Comparison of ENCODE assay signal across 24 mouse cellular contexts in the genomic region with DNA sequence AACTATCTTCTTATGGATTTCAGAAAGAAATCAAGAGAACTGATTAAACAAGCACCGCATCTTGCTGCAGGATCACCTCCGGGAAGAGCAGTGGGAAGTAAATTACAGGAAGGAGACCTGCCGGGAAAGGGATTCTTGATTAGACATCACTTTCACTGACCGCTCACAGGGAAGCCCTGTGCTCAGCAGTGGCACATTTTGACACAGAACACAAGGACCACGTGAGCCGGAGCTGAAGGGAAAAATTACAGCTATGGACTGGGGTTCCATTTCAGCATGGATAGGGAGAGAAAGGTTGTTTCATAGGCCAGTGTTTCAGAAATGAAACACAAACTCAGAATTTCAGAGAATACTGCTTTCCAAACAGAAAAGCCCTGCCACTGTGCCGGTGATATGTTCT.
DNase-seq lines count a peak whose midpoint lies in the region; ATAC-seq and TF ChIP-seq lines count a peak whose summit lies in the region.
"Had no signal": no experiment of that assay in that cellular context is flagged by ENCODE, and none has a peak within 500 bp of the region (broad histone marks: within the 10 kb centered on the region; RNA-seq: fewer than 3 reads in every experiment).

No protein-coding gene starts in this region.

- TF ChIP-seq CTCF in brain, embryonic 14.5 days (IDR thresholded peaks at IDR 0.05; ENCODE audit: borderline replicate concordance, extremely low read depth, insufficient read depth, insufficient read length): no peak

- peaks cover 5% of the 10 kb centered on the region; the same call in 1 of the 2 replicates for H3K4me1 ChIP-seq in forebrain, embryonic 11.5 days (replicated peaks; ENCODE audit: control insufficient read depth, insufficient read depth, low read length)
- H3K4me1 ChIP-seq in forebrain, embryonic 16.5 days (replicated peaks; ENCODE audit: control insufficient read depth, insufficient read depth, low read length): no peaks in the 10 kb centered on the region
- no peaks in the 10 kb centered on the region for H3K4me1 ChIP-seq in heart, embryonic 12.5 days (replicated peaks)
- no peaks in the 10 kb centered on the region for H3K4me1 ChIP-seq in midbrain, embryonic 14.5 days (ENCODE audit: control insufficient read depth, insufficient read depth, low read length)
- H3K4me1 ChIP-seq in midbrain, embryonic 11.5 days (ENCODE audit: control insufficient read depth, insufficient read depth, low read length): no peaks in the 10 kb centered on the region
- H3K4me1 ChIP-seq: embryonic facial prominence, embryonic 12.5 days; liver, embryonic 12.5 days; neural tube, embryonic 12.5 days; stomach, embryonic 15.5 days had no signal

- H3K4me3 ChIP-seq in forebrain, embryonic 11.5 days (ENCODE audit: low read depth, low read length): no peak overlapping the region
- H3K4me3 ChIP-seq in forebrain, embryonic 16.5 days (replicated peaks; ENCODE audit: low read length): no peak overlapping the region
- H3K4me3 ChIP-seq in heart, embryonic 12.5 days: no peak overlapping the region
- H3K4me3 ChIP-seq in midbrain, embryonic 14.5 days (replicated peaks; ENCODE audit: low read depth, low read length): no peak overlapping the region
- H3K4me3 ChIP-seq in midbrain, embryonic 11.5 days (ENCODE audit: low read depth, low read length): no peak overlapping the region
- H3K4me3 ChIP-seq: embryonic facial prominence, embryonic 12.5 days; liver, embryonic 12.5 days; myocyte; neural tube, embryonic 12.5 days; stomach, embryonic 15.5 days had no signal

- no peak overlapping the region for H3K4me2 ChIP-seq in forebrain, embryonic 11.5 days (ENCODE audit: low read depth, low read length, severe bottlenecking)
- H3K4me2 ChIP-seq in forebrain, embryonic 16.5 days (ENCODE audit: low read length): no peak overlapping the region
- peak overlapping the region; percentile 38; the same call in 1 of the 2 replicates for H3K4me2 ChIP-seq in heart, embryonic 12.5 days
- H3K4me2 ChIP-seq in midbrain, embryonic 14.5 days (ENCODE audit: low read length): no peak overlapping the region
- no peak overlapping the region for H3K4me2 ChIP-seq in midbrain, embryonic 11.5 days
- H3K4me2 ChIP-seq: embryonic facial prominence, embryonic 12.5 days; liver, embryonic 12.5 days; neural tube, embryonic 12.5 days; stomach, embryonic 15.5 days had no signal

- no peaks in the 10 kb centered on the region for H3K9me3 ChIP-seq in forebrain, embryonic 11.5 days (ENCODE audit: control insufficient read depth, low read length)
- no peaks in the 10 kb centered on the region for H3K9me3 ChIP-seq in forebrain, embryonic 16.5 days (ENCODE audit: control insufficient read depth, low read length)
- H3K9me3 ChIP-seq in heart, embryonic 12.5 days (replicated peaks): no peaks in the 10 kb centered on the region
- no peaks in the 10 kb centered on the region for H3K9me3 ChIP-seq in midbrain, embryonic 14.5 days (ENCODE audit: control insufficient read depth, low read length)
- no peaks in the 10 kb centered on the region for H3K9me3 ChIP-seq in midbrain, embryonic 11.5 days (ENCODE audit: control insufficient read depth, low read length)
- H3K9me3 ChIP-seq: embryonic facial prominence, embryonic 12.5 days; liver, embryonic 12.5 days; neural tube, embryonic 12.5 days; stomach, embryonic 15.5 days had no signal

- no peak for DNase-seq in forebrain, embryonic 11.5 days (ENCODE audit: low spot score)
- no peak for DNase-seq in heart, postnatal 10 days
- peak; percentile 16 for DNase-seq in midbrain, embryonic 14.5 days
- no peak for DNase-seq in midbrain, embryonic 11.5 days (ENCODE audit: low spot score, missing footprints)
- DNase-seq in brain, embryonic 14.5 days (ENCODE audit: low read depth): peak; percentile 39
- DNase-seq: adrenal gland, postnatal 10 days; cerebellum, adult 2 months; kidney, adult 8-10 months; kidney, postnatal 4 days; layer of hippocampus, postnatal 36 days; left cerebral cortex, postnatal 4 days; liver, postnatal 0 days; lung, postnatal 36 days; right cerebral cortex, postnatal 25 days had no signal

- TF ChIP-seq POLR2A in brain, embryonic 14.5 days (IDR thresholded peaks at IDR 0.05; ENCODE audit: borderline replicate concordance, extremely low read depth, insufficient read depth, insufficient read length, poor library complexity, severe bottlenecking): no peak

- H3K36me3 ChIP-seq in forebrain, embryonic 11.5 days (ENCODE audit: control insufficient read depth, insufficient read depth, low read length): no peaks in the 10 kb centered on the region
- no peaks in the 10 kb centered on the region for H3K36me3 ChIP-seq in forebrain, embryonic 16.5 days (ENCODE audit: control insufficient read depth, insufficient read depth)
- H3K36me3 ChIP-seq in heart, embryonic 12.5 days: no peaks in the 10 kb centered on the region
- no peaks in the 10 kb centered on the region for H3K36me3 ChIP-seq in midbrain, embryonic 14.5 days (ENCODE audit: control insufficient read depth, insufficient read depth, low read length)
- H3K36me3 ChIP-seq in midbrain, embryonic 11.5 days (ENCODE audit: control insufficient read depth, insufficient read depth, low read length): no peaks in the 10 kb centered on the region
- H3K36me3 ChIP-seq: embryonic facial prominence, embryonic 12.5 days; liver, embryonic 12.5 days; neural tube, embryonic 12.5 days; stomach, embryonic 15.5 days had no signal

- 54% methylated on average over 7 of the region's 7 CpGs for WGBS in forebrain, embryonic 11.5 days
- WGBS in forebrain, embryonic 16.5 days: 41% methylated on average over 7 of the region's 7 CpGs
- 27% methylated on average over 7 of the region's 7 CpGs for WGBS in heart, embryonic 12.5 days
- 62% methylated on average over 7 of the region's 7 CpGs for WGBS in midbrain, embryonic 14.5 days
- WGBS in midbrain, embryonic 11.5 days: 57% methylated on average over 7 of the region's 7 CpGs

- ATAC-seq in forebrain, embryonic 11.5 days (replicated peaks; ENCODE audit: low FRiP score): peak; percentile 51; the same call in 1 of the 2 replicates
- no peak for ATAC-seq in forebrain, embryonic 16.5 days
- ATAC-seq in heart, embryonic 12.5 days (ENCODE audit: insufficient number of reproducible peaks, low FRiP score): no peak
- no peak for ATAC-seq in midbrain, embryonic 14.5 days (ENCODE audit: low FRiP score, low TSS enrichment)
- no peak for ATAC-seq in midbrain, embryonic 11.5 days (ENCODE audit: low FRiP score)
- ATAC-seq: intestine, embryonic 16.5 days; liver, embryonic 12.5 days; liver, postnatal 0 days; Patski had no signal

- intact Hi-C loops in heart, postnatal 10 days (cut with DNase I): no loop called here

- H3K9ac ChIP-seq in forebrain, embryonic 11.5 days (ENCODE audit: low read length): no peak overlapping the region
- no peak overlapping the region for H3K9ac ChIP-seq in forebrain, embryonic 16.5 days (replicated peaks; ENCODE audit: low read depth, low read length)
- no peak overlapping the region for H3K9ac ChIP-seq in heart, embryonic 12.5 days
- H3K9ac ChIP-seq in midbrain, embryonic 14.5 days (replicated peaks; ENCODE audit: low read length): no peak overlapping the region
- H3K9ac ChIP-seq in midbrain, embryonic 11.5 days (ENCODE audit: low read length): no peak overlapping the region
- H3K9ac ChIP-seq: embryonic facial prominence, embryonic 12.5 days; liver, embryonic 12.5 days; liver, postnatal 0 days; neural tube, embryonic 12.5 days; stomach, embryonic 15.5 days had no signal

- H3K27ac ChIP-seq in forebrain, embryonic 11.5 days (ENCODE audit: low read depth, low read length): no peak overlapping the region; the same call in 1 of the 2 replicates
- H3K27ac ChIP-seq in forebrain, embryonic 16.5 days (ENCODE audit: low read length): no peak overlapping the region
- no peak overlapping the region for H3K27ac ChIP-seq in heart, embryonic 12.5 days (ENCODE audit: poor library complexity, severe bottlenecking)
- H3K27ac ChIP-seq in midbrain, embryonic 14.5 days (replicated peaks; ENCODE audit: low read depth, low read length): no peak overlapping the region
- no peak overlapping the region for H3K27ac ChIP-seq in midbrain, embryonic 11.5 days (ENCODE audit: low read depth, low read length)
- H3K27ac ChIP-seq: embryonic facial prominence, embryonic 12.5 days; kidney, postnatal 0 days; liver, embryonic 12.5 days; neural tube, embryonic 12.5 days; stomach, embryonic 15.5 days had no signal

- no peaks in the 10 kb centered on the region for H3K27me3 ChIP-seq in forebrain, embryonic 11.5 days (ENCODE audit: control insufficient read depth, insufficient read depth, low read length)
- H3K27me3 ChIP-seq in forebrain, embryonic 16.5 days (replicated peaks; ENCODE audit: control insufficient read depth, insufficient read depth, low read length): no peaks in the 10 kb centered on the region
- H3K27me3 ChIP-seq in heart, embryonic 12.5 days (replicated peaks): no peaks in the 10 kb centered on the region
- H3K27me3 ChIP-seq in midbrain, embryonic 14.5 days (ENCODE audit: control insufficient read depth, insufficient read depth, low read length): no peaks in the 10 kb centered on the region
- H3K27me3 ChIP-seq in midbrain, embryonic 11.5 days (ENCODE audit: control insufficient read depth, insufficient read depth, low read length): no peaks in the 10 kb centered on the region
- H3K27me3 ChIP-seq: embryonic facial prominence, embryonic 12.5 days; liver, embryonic 12.5 days; neural tube, embryonic 12.5 days; stomach, embryonic 15.5 days had no signal

Comparison
In these comparisons a context has a peak if more than half of its experiments do, and no peak if none do; other contexts are left out.
1. DNase-seq: peak in midbrain, embryonic 14.5 days (single experiment) and brain, embryonic 14.5 days (single experiment); none in forebrain, embryonic 11.5 days (single experiment), heart, postnatal 10 days (0 of 2) and midbrain, embryonic 11.5 days (single experiment).